Mouse (Mus musculus) lung, adult 2 months (tissue): ENCODE results near the gene Ly6g6d. TPM values are rescaled to one million over a fixed set of nuclear protein-coding genes. Genes with fewer than 3 reads are reported as not detected.

ENCODE experiments used
- DNase-seq: peaks from one replicate; pipeline ENCODE4 v3.0.0; 2022
- H3K4me1 ChIP-seq: fragments of 200-500 bp; 2 replicates; pipeline ENCODE4 v1.6.1; 2011; ENCODE audit warnings: low read length; ENCODE audit not compliant: control insufficient read depth, insufficient read depth
- H3K4me3 ChIP-seq: fragments of 200-500 bp; replicated peaks from 2 replicates; pipeline ENCODE3; 2011; ENCODE audit warnings: low read depth, mild to moderate bottlenecking, control low read depth, low read length; ENCODE audit errors: extremely low read depth
- CTCF ChIP-seq: fragments of 200-500 bp; IDR thresholded peaks from 2 replicates; pipeline ENCODE4 v1.5.1; 2011; ENCODE audit warnings: mild to moderate bottlenecking, low read length, control low read depth; ENCODE audit not compliant: insufficient read depth
- POLR2A ChIP-seq: fragments of 200-500 bp; IDR thresholded peaks from 2 replicates; pipeline ENCODE4 v1.6.1; 2011; ENCODE audit warnings: low read depth, mild to moderate bottlenecking, control low read depth, low read length, borderline replicate concordance; ENCODE audit errors: extremely low read depth
- WGBS: fragments of 180-500 bp; shearing (Covaris S2); methylation state at CpG from one replicate; pipeline ENCODE4 v1.1.7; 2018; 5-methylcytosine and 5-hydroxymethylcytosine counted together
- polyA plus RNA-seq: library from polyadenylated mRNA; depleted of rRNA; stranded (reverse); fragments of >200 nt; gene quantifications from 2 replicates; pipeline ENCODE4 v1.2.3, GENCODE M21; 2012; rRNA removed

Ly6g6d gene
- polyA plus RNA-seq, 1 experiment: 14.5 TPM

- no peak for TF ChIP-seq CTCF
- no peak for TF ChIP-seq POLR2A
- WGBS: 52% methylated on average over 13 of the region's 13 CpGs
- DNase-seq: no peak
- Histone ChIP-seq H3K4me3 (no peak within 1 kb of the TSS), H3K4me1 (peaks cover 11% of the 10 kb centered on the region)
Measured at GRCm38 (mm10) chr17:35027277-35028068, 50.4 kb downstream of the Ly6g6d start, which contains the start of gene Sapcd1. Gene Sapcd1, minus strand, starts transcription at chr17:35028016.

- no peak overlapping the region for H3K4me3 ChIP-seq
- peaks cover 14% of the 10 kb centered on the region for H3K4me1 ChIP-seq
- TF ChIP-seq CTCF (no peak), POLR2A (no peak)
- no peak for DNase-seq
- 84% methylated on average over 5 of the region's 5 CpGs for WGBS
Measured at GRCm38 (mm10) chr17:35026206-35026605, 51.7 kb downstream of the Ly6g6d start.

- 47% methylated on average over 9 of the region's 10 CpGs for WGBS
- Histone ChIP-seq H3K4me1 (peaks cover 17% of the 10 kb centered on the region), H3K4me3 (no peak overlapping the region)
- no peak for DNase-seq
- TF ChIP-seq CTCF: no peak
- TF ChIP-seq POLR2A: no peak
Measured at GRCm38 (mm10) chr17:35024691-35025488, 53.0 kb downstream of the Ly6g6d start.

- WGBS: 57% methylated on average over 13 of the region's 13 CpGs
- DNase-seq: no peak
Measured at GRCm38 (mm10) chr17:35024261-35024660, 53.6 kb downstream of the Ly6g6d start.

GRCm38 (mm10) chr17:35023756-35024155 lies 54.1 kb downstream of the Ly6g6d start:
- TF ChIP-seq POLR2A (no peak), CTCF (no peak)
- H3K4me3 ChIP-seq: no peak overlapping the region
- no peak for DNase-seq
- H3K4me1 ChIP-seq: peaks cover 17% of the 10 kb centered on the region
- 51% methylated on average over 4 of the region's 4 CpGs for WGBS

More at GRCm38 (mm10) chr17:35024261-35024660, 53.6 kb downstream of the Ly6g6d start:
- TF ChIP-seq CTCF: no peak
- TF ChIP-seq POLR2A: no peak
- peaks cover 17% of the 10 kb centered on the region for H3K4me1 ChIP-seq
- H3K4me3 ChIP-seq: no peak overlapping the region

- Histone ChIP-seq H3K4me1 (peaks cover 17% of the 10 kb centered on the region), H3K4me3 (no peak overlapping the region)
- DNase-seq: no peak
- WGBS: 86% methylated on average over 5 of the region's 5 CpGs
- no peak for TF ChIP-seq CTCF
- TF ChIP-seq POLR2A: no peak
Measured at GRCm38 (mm10) chr17:35023221-35023620, 54.6 kb downstream of the Ly6g6d start.

GRCm38 (mm10) chr17:35022541-35023060 lies 55.3 kb downstream of the Ly6g6d start:
- Histone ChIP-seq H3K4me1 (peaks cover 17% of the 10 kb centered on the region), H3K4me3 (no peak overlapping the region)
- TF ChIP-seq POLR2A (no peak), CTCF (no peak)
- 88% methylated on average over 8 of the region's 8 CpGs for WGBS
- no peak for DNase-seq

- DNase-seq: no peak
- Histone ChIP-seq H3K4me3 (no peak overlapping the region), H3K4me1 (peaks cover 17% of the 10 kb centered on the region)
- TF ChIP-seq POLR2A (no peak), CTCF (peak; percentile 11; the same call in 1 of the 2 replicates)
- WGBS: 33% methylated on average over 6 of the region's 6 CpGs
Measured at GRCm38 (mm10) chr17:35021842-35022477, 55.9 kb downstream of the Ly6g6d start.

Other genes starting within 250 kb of the Ly6g6d start
- gene Stk19, start 241.1 kb downstream of the Ly6g6d start, polyA plus RNA-seq: 45.1 and 46.0 TPM in 2 replicates
- gene Dxo, start 241.0 kb downstream of the Ly6g6d start, polyA plus RNA-seq: 45.6 and 58.1 TPM in 2 replicates
- 77.8 and 94.8 TPM in 2 replicates for gene Skiv2l, start 227.9 kb downstream of the Ly6g6d start, polyA plus RNA-seq
- gene Nelfe, start 227.7 kb downstream of the Ly6g6d start, polyA plus RNA-seq: 22.4 and 23.2 TPM in 2 replicates
- gene Cfb, start 215.5 kb downstream of the Ly6g6d start, polyA plus RNA-seq: 20.8 and 23.8 TPM in 2 replicates
- gene Zbtb12, start 198.6 kb downstream of the Ly6g6d start, polyA plus RNA-seq: 10.6 and 12.3 TPM in 2 replicates
- not detected in 2 replicates for gene Gm20547, start 196.0 kb downstream of the Ly6g6d start, polyA plus RNA-seq
- gene C2, start 179.8 kb downstream of the Ly6g6d start, polyA plus RNA-seq: 25.8 and 27.7 TPM in 2 replicates
- 192 and 199 TPM in 2 replicates for gene Ehmt2, start 179.6 kb downstream of the Ly6g6d start, polyA plus RNA-seq
- gene Slc44a4, start 163.6 kb downstream of the Ly6g6d start, polyA plus RNA-seq: 11.6 and 13.5 TPM in 2 replicates
- 40.4 and 46.6 TPM in 2 replicates for gene Neu1, start 146.8 kb downstream of the Ly6g6d start, polyA plus RNA-seq
- gene Hspa1b, start 118.8 kb downstream of the Ly6g6d start, polyA plus RNA-seq: 20.1 and 93.1 TPM in 2 replicates
- not detected in 2 replicates for gene Gm20481, start 108.2 kb downstream of the Ly6g6d start, polyA plus RNA-seq
- gene Hspa1a, start 105.9 kb downstream of the Ly6g6d start, polyA plus RNA-seq: 12.9 and 66.3 TPM in 2 replicates
- 0.81 and 1.3 TPM in 2 replicates for gene Hspa1l, start 105.4 kb downstream of the Ly6g6d start, polyA plus RNA-seq
- gene Lsm2, start 96.2 kb downstream of the Ly6g6d start, polyA plus RNA-seq: 42.3 and 51.6 TPM in 2 replicates
- gene Vars, start 77.1 kb downstream of the Ly6g6d start, polyA plus RNA-seq: 119 and 159 TPM in 2 replicates
- gene Vwa7, start 61.5 kb downstream of the Ly6g6d start, polyA plus RNA-seq: 4.0 and 4.2 TPM in 2 replicates
- 2.1 and 2.8 TPM in 2 replicates for gene Sapcd1, start 50.0 kb downstream of the Ly6g6d start, polyA plus RNA-seq
- 5.4 and 6.0 TPM in 2 replicates for gene Msh5, start 31.3 kb downstream of the Ly6g6d start, polyA plus RNA-seq
- gene Clic1, start 28.1 kb downstream of the Ly6g6d start, polyA plus RNA-seq: 124 and 153 TPM in 2 replicates
- 137 and 141 TPM in 2 replicates for gene Ddah2, start 19.0 kb downstream of the Ly6g6d start, polyA plus RNA-seq
- 3.8 and 90.0 TPM in 2 replicates for gene Ly6g6c, start 12.7 kb downstream of the Ly6g6d start, polyA plus RNA-seq
- gene Mpig6b, start 11.9 kb downstream of the Ly6g6d start, polyA plus RNA-seq: 1.0 and 2.1 TPM in 2 replicates
- gene Ly6g6e, start 1.2 kb downstream of the Ly6g6d start, polyA plus RNA-seq: 5.8 and 25.7 TPM in 2 replicates
- 0.16 and 0.84 TPM in 2 replicates for gene Ly6g6f, start 7.5 kb upstream of the Ly6g6d start, polyA plus RNA-seq
- 196 and 245 TPM in 2 replicates for gene Abhd16a, start 11.2 kb upstream of the Ly6g6d start, polyA plus RNA-seq
- not detected in 2 replicates for gene Ly6g5c, start 30.2 kb upstream of the Ly6g6d start, polyA plus RNA-seq
- 1.4 and 2.0 TPM in 2 replicates for gene Ly6g5b, start 37.4 kb upstream of the Ly6g6d start, polyA plus RNA-seq
- 17.9 and 21.9 TPM in 2 replicates for gene Gpank1, start 43.4 kb upstream of the Ly6g6d start, polyA plus RNA-seq
- 232 and 297 TPM in 2 replicates for gene Csnk2b, start 44.0 kb upstream of the Ly6g6d start, polyA plus RNA-seq
- 12.1 and 12.9 TPM in 2 replicates for gene D17H6S53E, start 48.3 kb upstream of the Ly6g6d start, polyA plus RNA-seq
- gene Apom, start 54.0 kb upstream of the Ly6g6d start, polyA plus RNA-seq: 0.12 TPM in 1 of 2 replicates, not detected in the other
- 227 and 234 TPM in 2 replicates for gene Bag6, start 57.1 kb upstream of the Ly6g6d start, polyA plus RNA-seq
- 327 and 373 TPM in 2 replicates for gene Prrc2a, start 86.8 kb upstream of the Ly6g6d start, polyA plus RNA-seq
- gene Aif1, start 98.0 kb upstream of the Ly6g6d start, polyA plus RNA-seq: 1.4 and 1.6 TPM in 2 replicates
- 19.7 and 37.0 TPM in 2 replicates for gene Lst1, start 110.4 kb upstream of the Ly6g6d start, polyA plus RNA-seq
- gene Ltb, start 116.4 kb upstream of the Ly6g6d start, polyA plus RNA-seq: 28.1 and 29.9 TPM in 2 replicates
- 2.1 and 2.5 TPM in 2 replicates for gene Tnf, start 123.9 kb upstream of the Ly6g6d start, polyA plus RNA-seq
- 1.0 and 1.1 TPM in 2 replicates for gene Lta, start 127.3 kb upstream of the Ly6g6d start, polyA plus RNA-seq
- gene Gm16181, start 142.8 kb upstream of the Ly6g6d start, polyA plus RNA-seq: 1.2 TPM in 1 of 2 replicates, not detected in the other
- 6.3 and 8.1 TPM in 2 replicates for gene Atp6v1g2, start 155.6 kb upstream of the Ly6g6d start, polyA plus RNA-seq
- 16.5 and 21.6 TPM in 2 replicates for gene Nfkbil1, start 157.7 kb upstream of the Ly6g6d start, polyA plus RNA-seq
- gene Ddx39b, start 163.7 kb upstream of the Ly6g6d start, polyA plus RNA-seq: 245 and 304 TPM in 2 replicates
- 878 and 1,286 TPM in 2 replicates for gene H2-D1, start 184.7 kb upstream of the Ly6g6d start, polyA plus RNA-seq
- 0.49 and 0.71 TPM in 2 replicates for gene H2-Q1, start 242.3 kb upstream of the Ly6g6d start, polyA plus RNA-seq